Mouse (Mus musculus): Measurements from ENCODE around the gene P3h2. TPM values are rescaled to one million over a fixed set of nuclear protein-coding genes. Genes with fewer than 3 reads are reported as not detected.
A peak's percentile ranks its signal among the peaks of the same experiment; 100 is the strongest.

P3h2 gene
- total and polyA plus RNA-seq, 2 experiments from 2014 or later = 0.74 to 5.6 TPM

- no peak for ATAC-seq (ENCODE audit: insufficient read depth, low read depth)
- peak overlapping the region; percentile 25 for H3K27ac ChIP-seq (ENCODE audit: low read depth)
These were observed 70.5 kb downstream of the P3h2 start for GRCm38 (mm10) chr16:26035079-26035478.

GRCm38 (mm10) chr16:26029424-26030012 lies 76.1 kb downstream of the P3h2 start:
- ATAC-seq (ENCODE audit: insufficient read depth, low read depth) (no peak), DNase-seq (ENCODE audit: low spot score) (no peak)

More at GRCm38 (mm10) chr16:26035079-26035478, 70.5 kb downstream of the P3h2 start:
- Histone ChIP-seq H3K9me3 (replicated peaks; ENCODE audit: control insufficient read depth, low read length) (0 out of 2 replicates have a peak, but pooled peaks cover 4% of the 10 kb centered on the region), H3K9ac (replicated peaks; ENCODE audit: low read depth, low read length) (no peak overlapping the region), H3K27me3 (ENCODE audit: control insufficient read depth, insufficient read depth, low read length) (no peaks in the 10 kb centered on the region), H3K36me3 (replicated peaks; ENCODE audit: control insufficient read depth, insufficient read depth, low read length) (no peaks in the 10 kb centered on the region), H3K4me2 (ENCODE audit: low read depth, low read length) (no peak overlapping the region), H3K4me3 (ENCODE audit: low read depth, low read length) (no peak overlapping the region), H3K4me1 (ENCODE audit: control insufficient read depth, insufficient read depth) (peaks cover 9% of the 10 kb centered on the region)
- no peak for TF ChIP-seq EP300 (IDR thresholded peaks at IDR 0.05; ENCODE audit: low read depth)
- TF ChIP-seq CTCF (IDR thresholded peaks at IDR 0.05; ENCODE audit: low read depth) = no peak
- no peak for DNase-seq (ENCODE audit: low spot score)
- 61% methylated on average over 5 of the region's 5 CpGs for WGBS

GRCm38 (mm10) chr16:26026416-26026815 lies 79.2 kb downstream of the P3h2 start:
- TF ChIP-seq EP300 (IDR thresholded peaks at IDR 0.05; ENCODE audit: low read depth) = no peak
- TF ChIP-seq CTCF (IDR thresholded peaks at IDR 0.05; ENCODE audit: low read depth) = peak; percentile 39
- DNase-seq (ENCODE audit: low spot score) = peak; percentile 11
- WGBS = 82% methylated on average over 3 of the region's 3 CpGs

More at GRCm38 (mm10) chr16:26029424-26030012, 76.1 kb downstream of the P3h2 start:
- WGBS = 66% methylated on average over 2 of the region's 2 CpGs
- no peak overlapping the region for H3K4me3 ChIP-seq (ENCODE audit: low read depth, low read length)
- TF ChIP-seq EP300 (IDR thresholded peaks at IDR 0.05; ENCODE audit: low read depth) (no peak), CTCF (IDR thresholded peaks at IDR 0.05; ENCODE audit: low read depth) (no peak)
- H3K9ac ChIP-seq (replicated peaks; ENCODE audit: low read depth, low read length) = no peak overlapping the region
- no peaks in the 10 kb centered on the region for H3K36me3 ChIP-seq (replicated peaks; ENCODE audit: control insufficient read depth, insufficient read depth, low read length)
- H3K9me3 ChIP-seq (replicated peaks; ENCODE audit: control insufficient read depth, low read length) = 0 out of 2 replicates have a peak, but pooled peaks cover 4% of the 10 kb centered on the region
- no peak overlapping the region for H3K4me2 ChIP-seq (ENCODE audit: low read depth, low read length)
- H3K27ac ChIP-seq (ENCODE audit: low read depth) = no peak overlapping the region
- H3K4me1 ChIP-seq (ENCODE audit: control insufficient read depth, insufficient read depth) = no peaks in the 10 kb centered on the region
- no peaks in the 10 kb centered on the region for H3K27me3 ChIP-seq (ENCODE audit: control insufficient read depth, insufficient read depth, low read length)

GRCm38 (mm10) chr16:26024543-26024942 lies 81.0 kb downstream of the P3h2 start:
- ATAC-seq (ENCODE audit: insufficient read depth, low read depth) (no peak), DNase-seq (ENCODE audit: low spot score) (no peak)
- Histone ChIP-seq H3K9ac (replicated peaks; ENCODE audit: low read depth, low read length) (no peak overlapping the region), H3K4me1 (ENCODE audit: control insufficient read depth, insufficient read depth) (no peaks in the 10 kb centered on the region), H3K36me3 (replicated peaks; ENCODE audit: control insufficient read depth, insufficient read depth, low read length) (no peaks in the 10 kb centered on the region), H3K9me3 (replicated peaks; ENCODE audit: control insufficient read depth, low read length) (no peaks in the 10 kb centered on the region), H3K4me3 (ENCODE audit: low read depth, low read length) (no peak overlapping the region), H3K4me2 (ENCODE audit: low read depth, low read length) (no peak overlapping the region), H3K27ac (ENCODE audit: low read depth) (no peak overlapping the region), H3K27me3 (ENCODE audit: control insufficient read depth, insufficient read depth, low read length) (no peaks in the 10 kb centered on the region)
- WGBS = 72% methylated on average over 5 of the region's 5 CpGs
- TF ChIP-seq CTCF (IDR thresholded peaks at IDR 0.05; ENCODE audit: low read depth) (no peak), EP300 (IDR thresholded peaks at IDR 0.05; ENCODE audit: low read depth) (no peak)

More at GRCm38 (mm10) chr16:26026416-26026815, 79.2 kb downstream of the P3h2 start:
- no peak overlapping the region for H3K4me2 ChIP-seq (ENCODE audit: low read depth, low read length)
- H3K9me3 ChIP-seq (replicated peaks; ENCODE audit: control insufficient read depth, low read length) = no peaks in the 10 kb centered on the region
- no peaks in the 10 kb centered on the region for H3K4me1 ChIP-seq (ENCODE audit: control insufficient read depth, insufficient read depth)
- H3K4me3 ChIP-seq (ENCODE audit: low read depth, low read length) = no peak overlapping the region
- no peak overlapping the region for H3K9ac ChIP-seq (replicated peaks; ENCODE audit: low read depth, low read length)
- H3K27ac ChIP-seq (ENCODE audit: low read depth) = no peak overlapping the region
- no peak for ATAC-seq (ENCODE audit: insufficient read depth, low read depth)
- no peaks in the 10 kb centered on the region for H3K36me3 ChIP-seq (replicated peaks; ENCODE audit: control insufficient read depth, insufficient read depth, low read length)
- H3K27me3 ChIP-seq (ENCODE audit: control insufficient read depth, insufficient read depth, low read length) = no peaks in the 10 kb centered on the region

- 85% methylated on average over 4 of the region's 4 CpGs for WGBS
- Histone ChIP-seq H3K27me3 (ENCODE audit: control insufficient read depth, insufficient read depth, low read length) (no peaks in the 10 kb centered on the region), H3K4me2 (ENCODE audit: low read depth, low read length) (no peak overlapping the region), H3K9ac (replicated peaks; ENCODE audit: low read depth, low read length) (no peak overlapping the region), H3K4me1 (ENCODE audit: control insufficient read depth, insufficient read depth) (no peaks in the 10 kb centered on the region), H3K9me3 (replicated peaks; ENCODE audit: control insufficient read depth, low read length) (no peaks in the 10 kb centered on the region), H3K4me3 (ENCODE audit: low read depth, low read length) (no peak overlapping the region), H3K36me3 (replicated peaks; ENCODE audit: control insufficient read depth, insufficient read depth, low read length) (no peaks in the 10 kb centered on the region), H3K27ac (ENCODE audit: low read depth) (no peak overlapping the region)
- TF ChIP-seq CTCF (IDR thresholded peaks at IDR 0.05; ENCODE audit: low read depth) (peak; percentile 36), EP300 (IDR thresholded peaks at IDR 0.05; ENCODE audit: low read depth) (no peak)
- DNase-seq (ENCODE audit: low spot score) (no peak), ATAC-seq (ENCODE audit: insufficient read depth, low read depth) (no peak)
These were observed 82.2 kb downstream of the P3h2 start for GRCm38 (mm10) chr16:26023352-26023751.

GRCm38 (mm10) chr16:26021759-26022158 lies 83.8 kb downstream of the P3h2 start:
- 55% methylated on average over 2 of the region's 2 CpGs for WGBS

More at GRCm38 (mm10) chr16:26021759-26022158, 83.8 kb downstream of the P3h2 start:
- no peak overlapping the region for H3K4me2 ChIP-seq (ENCODE audit: low read depth, low read length)
- H3K4me1 ChIP-seq (ENCODE audit: control insufficient read depth, insufficient read depth) = no peaks in the 10 kb centered on the region
- no peaks in the 10 kb centered on the region for H3K36me3 ChIP-seq (replicated peaks; ENCODE audit: control insufficient read depth, insufficient read depth, low read length)
- H3K4me3 ChIP-seq (ENCODE audit: low read depth, low read length) = no peak overlapping the region
- H3K27ac ChIP-seq (ENCODE audit: low read depth) = no peak overlapping the region
- TF ChIP-seq CTCF (IDR thresholded peaks at IDR 0.05; ENCODE audit: low read depth) (peak; percentile 31), EP300 (IDR thresholded peaks at IDR 0.05; ENCODE audit: low read depth) (no peak)
- ATAC-seq (ENCODE audit: insufficient read depth, low read depth) (no peak), DNase-seq (ENCODE audit: low spot score) (no peak)
- H3K27me3 ChIP-seq (ENCODE audit: control insufficient read depth, insufficient read depth, low read length) = no peaks in the 10 kb centered on the region
- H3K9me3 ChIP-seq (replicated peaks; ENCODE audit: control insufficient read depth, low read length) = no peaks in the 10 kb centered on the region
- no peak overlapping the region for H3K9ac ChIP-seq (replicated peaks; ENCODE audit: low read depth, low read length)

Measured in heart, postnatal 0 days (tissue).